Mouse (Mus musculus): ENCODE results near the gene C1ql1.
A peak's percentile ranks its signal among the peaks of the same experiment; 100 is the strongest.

C1ql1 gene

GRCm38 (mm10) chr11:102901199-102901598 lies 45.3 kb downstream of the C1ql1 start:
- DNase-seq (ENCODE audit: low spot score) = no peak

- peak; percentile 28 for DNase-seq (ENCODE audit: low spot score)
Observed at GRCm38 (mm10) chr11:102900763-102901162, 45.7 kb downstream of the C1ql1 start, which contains the start of gene Gfap. Gfap (minus strand) TSS chr11:102900912.

GRCm38 (mm10) chr11:102898408-102898807 lies 48.1 kb downstream of the C1ql1 start:
- no peak for DNase-seq (ENCODE audit: low spot score)

- DNase-seq (ENCODE audit: low spot score) = no peak
Observed at GRCm38 (mm10) chr11:102896641-102897040, 49.8 kb downstream of the C1ql1 start.

GRCm38 (mm10) chr11:102895779-102896178 lies 50.7 kb downstream of the C1ql1 start:
- no peak for DNase-seq (ENCODE audit: low spot score)

- DNase-seq (ENCODE audit: low spot score) = no peak
Observed at GRCm38 (mm10) chr11:102894716-102895115, 51.8 kb downstream of the C1ql1 start.

- peak; percentile 78 for DNase-seq (ENCODE audit: low spot score)
Observed at GRCm38 (mm10) chr11:102893015-102893651, 53.4 kb downstream of the C1ql1 start.

- DNase-seq (ENCODE audit: low spot score) = no peak
Observed at GRCm38 (mm10) chr11:102890096-102890495, 56.4 kb downstream of the C1ql1 start.
